Mouse (Mus musculus) lung, embryonic 16.5 days (tissue): ENCODE measurements at regions not wholly inside any gene's neighbourhood (a gene's known extent, or its start where the extent isn't known, plus 50 kb on each side); places are given as distances from the start of the nearest gene placed in this dataset.

Source experiments
- ATAC-seq: fragments of 200-750 bp; cut with Nextera tagmentation; 2 replicates; pipeline ENCODE4 v1.8.0; 2017; ENCODE audit warnings: low read depth, mild to moderate bottlenecking, moderate library complexity
- H3K27ac ChIP-seq: fragments of 300-500 bp; sonication (generic); 2 replicates; pipeline ENCODE4 v1.5.1; 2014; ENCODE audit warnings: mild to moderate bottlenecking, control low read depth, low read length
- H3K27me3 ChIP-seq: fragments of 300-500 bp; sonication (generic); 2 replicates; pipeline ENCODE4 v1.6.1; 2014; ENCODE audit warnings: low read depth, low read length, mixed read lengths; ENCODE audit not compliant: control insufficient read depth, insufficient read depth
- H3K36me3 ChIP-seq: fragments of 300-500 bp; sonication (generic); 2 replicates; pipeline ENCODE4 v1.6.1; 2014; ENCODE audit warnings: low read length; ENCODE audit not compliant: control insufficient read depth, insufficient read depth
- H3K4me1 ChIP-seq: fragments of 300-500 bp; sonication (generic); replicated peaks from 2 replicates; pipeline ENCODE4 v1.6.1; 2014; ENCODE audit warnings: low read length, mixed read lengths; ENCODE audit not compliant: control insufficient read depth, insufficient read depth
- H3K4me2 ChIP-seq: fragments of 300-500 bp; sonication (generic); 2 replicates; pipeline ENCODE4 v1.6.1; 2014; ENCODE audit warnings: low read depth, low read length, control low read depth
- H3K4me3 ChIP-seq: fragments of 300-500 bp; sonication (generic); 2 replicates; pipeline ENCODE4 v1.5.1; 2014; ENCODE audit warnings: mild to moderate bottlenecking, low read length, control low read depth
- H3K9ac ChIP-seq: fragments of 300-500 bp; sonication (generic); 2 replicates; pipeline ENCODE4 v1.6.1; 2014; ENCODE audit warnings: low read length, control low read depth
- H3K9me3 ChIP-seq: fragments of 300-500 bp; sonication (generic); 2 replicates; pipeline ENCODE4 v1.6.1; 2016; ENCODE audit warnings: low read length; ENCODE audit not compliant: control insufficient read depth
- whole genome bisulfite sequencing: fragments of 180-500 bp; shearing (Covaris S2); extraction: QIAGEN DNeasy Blood & Tissue Kit; methylation state at CpG from one replicate; pipeline ENCODE4 v1.1.7; 2014; 5-methylcytosine and 5-hydroxymethylcytosine counted together

DNA sequence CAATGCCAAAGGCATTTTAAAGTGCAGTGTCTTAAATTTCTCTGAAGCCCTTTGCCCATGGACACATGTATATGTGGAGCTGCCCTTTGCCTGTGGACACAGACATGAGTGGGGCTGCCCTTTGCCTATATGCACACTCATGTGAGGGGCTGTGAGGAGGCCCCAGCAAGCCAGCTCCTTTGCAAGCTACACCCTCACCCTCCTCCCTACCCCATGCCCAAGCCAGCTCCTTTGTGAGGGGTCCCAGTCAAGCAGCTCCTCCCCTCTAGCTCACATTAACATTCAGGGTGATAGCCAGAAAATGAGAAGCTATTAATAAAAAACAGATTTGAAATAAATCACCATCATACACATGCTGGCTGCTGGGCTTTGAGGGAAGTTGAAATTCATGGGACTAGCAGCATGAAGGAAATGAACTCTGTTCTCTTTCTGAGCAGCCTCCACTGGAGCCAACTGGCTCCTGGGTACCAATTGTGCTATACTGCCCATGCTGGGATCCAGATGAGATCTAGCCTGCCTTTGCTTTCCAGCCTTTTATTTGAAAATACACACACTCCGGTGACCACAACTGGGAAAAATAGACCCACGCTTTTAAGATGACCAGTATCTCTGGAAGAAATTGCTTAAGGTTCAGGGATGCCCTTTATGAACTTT lies 151.4 kb downstream of the Abcc12 start:
- H3K9ac ChIP-seq = no peak overlapping the region
- 93% methylated on average over 2 of the region's 2 CpGs for WGBS
- H3K4me3 ChIP-seq = no peak overlapping the region
- H3K27me3 ChIP-seq = no peaks in the 10 kb centered on the region
- no peaks in the 10 kb centered on the region for H3K9me3 ChIP-seq
- no peak overlapping the region for H3K4me2 ChIP-seq
- no peaks in the 10 kb centered on the region for H3K36me3 ChIP-seq
- no peak overlapping the region for H3K27ac ChIP-seq
- ATAC-seq = no peak
- no peaks in the 10 kb centered on the region for H3K4me1 ChIP-seq

DNA sequence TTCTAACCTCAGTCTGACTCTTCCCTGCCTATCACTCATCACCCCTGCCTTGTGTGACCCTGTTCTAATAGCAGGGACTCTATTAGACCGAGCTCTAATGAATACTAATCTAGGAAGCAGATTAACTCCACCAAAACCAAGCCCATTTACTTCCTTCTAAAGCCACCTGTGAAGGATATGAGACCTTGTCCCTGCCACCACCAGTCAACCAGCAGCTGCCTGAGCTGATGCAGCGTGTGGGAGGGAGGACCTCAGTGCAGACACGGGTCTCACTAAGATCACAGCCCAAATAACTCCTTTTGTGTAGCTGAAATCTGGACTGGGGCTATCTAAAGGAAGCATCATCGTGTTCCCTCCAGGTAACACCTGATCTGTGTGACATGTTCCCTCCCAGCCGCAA lies 152.4 kb downstream of the Abcc12 start:
- WGBS = 38% methylated on average over 5 of the region's 5 CpGs
- Histone ChIP-seq H3K9me3 (no peaks in the 10 kb centered on the region), H3K9ac (no peak overlapping the region), H3K4me3 (no peak overlapping the region), H3K27me3 (no peaks in the 10 kb centered on the region), H3K4me2 (no peak overlapping the region), H3K36me3 (no peaks in the 10 kb centered on the region), H3K27ac (no peak overlapping the region), H3K4me1 (no peaks in the 10 kb centered on the region)
- ATAC-seq = no peak

DNA sequence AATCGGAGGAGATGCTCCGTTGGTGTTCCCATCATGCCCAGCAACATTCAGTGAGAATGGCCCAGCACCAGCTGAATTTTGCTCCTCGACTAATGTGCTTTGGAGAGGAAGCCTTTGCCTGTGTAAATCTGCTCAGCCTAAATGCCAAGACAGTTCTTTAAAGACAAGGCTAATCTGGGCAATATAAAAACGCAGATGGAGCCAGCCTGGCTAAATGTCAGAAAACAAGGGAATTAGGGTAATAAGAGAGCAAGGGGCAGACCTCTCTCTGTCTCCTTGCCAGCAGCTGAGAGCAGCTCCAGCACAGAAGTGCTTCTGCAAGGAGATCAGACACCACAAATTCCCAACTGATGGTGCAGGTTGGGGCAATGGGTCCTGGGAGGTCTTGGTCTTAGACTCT lies 154.4 kb downstream of the Abcc12 start:
- no peak overlapping the region for H3K9ac ChIP-seq
- no peaks in the 10 kb centered on the region for H3K4me1 ChIP-seq
- WGBS = 77% methylated on average over 4 of the region's 4 CpGs
- no peaks in the 10 kb centered on the region for H3K27me3 ChIP-seq
- no peak overlapping the region for H3K4me3 ChIP-seq
- ATAC-seq = no peak
- H3K27ac ChIP-seq = no peak overlapping the region
- H3K4me2 ChIP-seq = no peak overlapping the region
- H3K36me3 ChIP-seq = no peaks in the 10 kb centered on the region
- no peaks in the 10 kb centered on the region for H3K9me3 ChIP-seq

DNA sequence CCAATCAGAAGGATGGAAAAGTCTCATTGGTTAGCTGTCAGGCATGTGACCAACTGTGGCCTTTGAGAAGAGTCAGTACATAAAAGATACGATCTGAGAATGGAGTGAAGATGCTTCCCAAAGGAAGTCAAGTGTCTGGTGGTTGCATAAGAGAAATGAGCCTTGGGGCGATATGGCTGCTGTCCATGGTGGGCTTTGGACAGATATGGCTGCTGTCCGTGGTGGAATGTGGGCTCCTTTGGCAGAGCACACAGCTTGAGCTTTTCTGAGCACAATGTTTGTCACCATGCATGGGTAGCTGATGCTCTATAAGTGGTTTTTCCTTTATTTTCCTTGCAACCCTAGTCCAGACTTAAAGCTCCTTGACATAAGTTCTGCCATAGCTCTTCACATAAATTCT lies 155.1 kb downstream of the Abcc12 start:
- Histone ChIP-seq H3K9me3 (no peaks in the 10 kb centered on the region), H3K4me1 (no peaks in the 10 kb centered on the region), H3K36me3 (no peaks in the 10 kb centered on the region), H3K9ac (no peak overlapping the region), H3K4me2 (no peak overlapping the region), H3K27ac (no peak overlapping the region), H3K4me3 (no peak overlapping the region), H3K27me3 (no peaks in the 10 kb centered on the region)
- ATAC-seq = no peak
- 63% methylated on average over 3 of the region's 3 CpGs for WGBS

DNA sequence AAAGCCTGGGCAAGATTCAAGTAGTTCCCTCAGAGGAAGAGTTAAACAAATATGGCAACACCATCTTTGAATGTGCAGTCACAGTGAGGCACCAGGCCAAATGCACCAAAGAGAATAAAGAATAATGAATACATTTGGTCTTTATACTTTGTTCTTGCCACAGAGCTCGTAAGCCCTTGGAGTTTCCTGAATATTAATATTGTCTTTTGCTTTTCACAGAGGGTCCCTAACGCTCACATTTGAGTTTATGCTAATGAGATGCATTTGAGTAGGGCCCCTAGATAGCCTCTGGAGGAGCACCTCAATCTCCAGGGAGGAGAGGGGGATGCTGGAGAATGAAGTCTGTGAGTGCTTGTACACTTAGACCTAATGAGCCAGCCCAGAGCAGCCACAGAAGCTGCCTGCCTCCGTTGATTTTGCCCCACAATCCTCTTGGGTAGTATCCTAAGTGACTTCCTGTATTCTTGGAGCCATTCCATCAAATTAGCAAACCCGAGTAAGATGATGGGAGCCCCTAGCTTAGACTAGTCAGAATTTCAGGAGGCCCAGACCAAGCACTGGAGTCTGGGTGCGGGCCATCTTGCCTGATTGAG lies 161.3 kb downstream of the Abcc12 start:
- no peaks in the 10 kb centered on the region for H3K36me3 ChIP-seq
- no peak overlapping the region for H3K27ac ChIP-seq
- H3K9me3 ChIP-seq = no peaks in the 10 kb centered on the region
- no peak overlapping the region for H3K4me2 ChIP-seq
- WGBS = 72% methylated on average over 5 of the region's 5 CpGs
- no peak for ATAC-seq
- no peak overlapping the region for H3K4me3 ChIP-seq
- H3K27me3 ChIP-seq = no peaks in the 10 kb centered on the region
- no peak overlapping the region for H3K9ac ChIP-seq
- no peaks in the 10 kb centered on the region for H3K4me1 ChIP-seq

DNA sequence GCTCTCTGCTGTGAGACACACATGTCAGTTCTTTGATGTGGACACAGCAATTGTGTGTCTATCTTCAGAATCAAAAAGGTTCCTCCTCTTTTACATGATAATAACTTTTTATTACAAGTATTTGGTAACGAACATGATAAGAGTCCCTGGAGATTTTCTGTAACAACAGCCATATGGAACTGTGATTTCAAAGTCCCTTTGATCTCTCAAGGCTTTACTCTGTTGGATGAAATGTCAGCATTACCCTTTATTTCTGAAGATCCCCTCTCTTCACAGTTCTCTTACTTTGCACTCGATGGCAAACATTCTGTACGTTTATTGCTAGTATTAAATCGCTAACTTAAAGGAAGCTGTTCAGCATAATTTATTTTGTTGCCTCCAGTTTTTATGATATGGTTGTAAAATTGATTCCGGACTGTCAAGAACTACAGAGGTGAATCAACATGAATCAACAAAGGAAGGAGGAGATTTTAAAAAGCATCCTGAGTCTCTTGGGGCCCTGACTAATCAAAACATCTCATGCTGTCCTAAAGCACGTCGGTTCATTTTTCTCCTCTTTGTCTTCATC lies 162.0 kb downstream of the Abcc12 start:
- Histone ChIP-seq H3K4me1 (no peaks in the 10 kb centered on the region), H3K36me3 (no peaks in the 10 kb centered on the region), H3K4me2 (no peak overlapping the region), H3K9me3 (no peaks in the 10 kb centered on the region), H3K4me3 (no peak overlapping the region), H3K27ac (no peak overlapping the region), H3K27me3 (no peaks in the 10 kb centered on the region), H3K9ac (no peak overlapping the region)
- ATAC-seq = no peak
- WGBS = 64% methylated on average over 7 of the region's 7 CpGs

DNA sequence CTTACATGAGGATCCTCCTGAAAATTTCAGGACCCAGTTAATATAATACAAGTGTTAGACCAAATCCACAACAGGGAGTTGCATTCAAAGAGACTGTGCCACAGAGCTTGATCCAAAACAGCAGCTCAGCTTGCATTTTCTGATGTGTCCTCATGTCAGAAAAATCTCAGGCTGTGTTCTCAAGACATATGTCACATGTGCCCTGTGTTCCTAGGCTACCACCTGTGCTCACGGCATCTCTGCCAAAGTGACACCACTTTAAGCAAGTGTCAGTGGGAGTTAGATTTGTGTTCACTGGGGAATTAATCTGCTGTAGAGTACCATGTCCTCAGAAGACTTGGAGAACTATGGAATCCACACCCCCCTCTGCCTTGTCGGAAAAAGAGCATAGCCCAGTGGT lies 165.3 kb downstream of the Abcc12 start:
- Histone ChIP-seq H3K27me3 (no peaks in the 10 kb centered on the region), H3K36me3 (no peaks in the 10 kb centered on the region), H3K4me1 (no peaks in the 10 kb centered on the region), H3K9me3 (no peaks in the 10 kb centered on the region), H3K4me2 (no peak overlapping the region), H3K9ac (no peak overlapping the region), H3K27ac (no peak overlapping the region), H3K4me3 (no peak overlapping the region)
- whole genome bisulfite sequencing = 85% methylated on average over 2 of the region's 2 CpGs
- no peak for ATAC-seq

DNA sequence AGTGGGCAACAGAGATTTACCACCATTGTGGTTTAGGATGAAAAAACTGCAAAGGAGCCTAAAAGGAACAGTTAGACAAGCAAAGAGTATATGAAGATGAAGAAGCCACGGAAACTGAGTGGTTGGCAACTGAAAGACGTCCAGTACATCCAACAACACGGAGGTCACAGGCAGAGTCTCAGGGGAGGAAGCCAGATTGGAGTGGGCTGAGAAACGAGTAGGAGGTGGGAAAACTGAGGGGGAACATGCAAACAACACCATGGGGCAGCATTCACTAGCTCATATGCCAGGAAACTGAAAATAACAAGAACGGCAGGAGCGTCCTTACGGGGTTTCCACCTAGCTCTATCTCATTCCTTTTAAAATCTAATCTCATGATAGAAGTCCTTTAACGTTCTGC lies 169.3 kb downstream of the Abcc12 start:
- no peak overlapping the region for H3K27ac ChIP-seq
- no peak overlapping the region for H3K4me2 ChIP-seq
- H3K27me3 ChIP-seq = no peaks in the 10 kb centered on the region
- no peak for ATAC-seq
- no peaks in the 10 kb centered on the region for H3K36me3 ChIP-seq
- no peaks in the 10 kb centered on the region for H3K9me3 ChIP-seq
- no peak overlapping the region for H3K9ac ChIP-seq
- 71% methylated on average over 8 of the region's 8 CpGs for WGBS
- no peak overlapping the region for H3K4me3 ChIP-seq
- no peaks in the 10 kb centered on the region for H3K4me1 ChIP-seq

DNA sequence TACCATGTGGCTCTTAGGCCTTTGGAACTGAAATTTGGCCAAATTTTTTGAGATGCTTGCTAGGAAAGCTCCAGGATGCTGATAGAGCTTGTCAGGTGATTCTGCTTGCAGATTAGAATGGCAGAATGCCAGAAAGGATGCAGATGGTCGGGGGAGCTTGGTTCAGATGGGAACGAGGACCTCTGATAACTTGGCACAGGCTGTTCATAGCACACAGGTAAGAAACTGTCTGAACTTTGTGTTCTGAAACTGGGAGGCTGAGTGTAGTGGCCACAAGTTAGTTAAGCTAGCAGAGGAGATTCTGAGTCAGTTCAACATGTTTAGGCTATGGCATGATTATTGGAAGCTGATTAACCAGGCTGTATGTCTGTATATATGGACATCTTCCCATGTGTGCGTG lies 174.3 kb downstream of the Abcc12 start:
- no peak for ATAC-seq
- no peak overlapping the region for H3K4me3 ChIP-seq
- H3K9ac ChIP-seq = no peak overlapping the region
- no peaks in the 10 kb centered on the region for H3K27me3 ChIP-seq
- H3K27ac ChIP-seq = no peak overlapping the region
- H3K4me2 ChIP-seq = no peak overlapping the region
- no peaks in the 10 kb centered on the region for H3K4me1 ChIP-seq
- H3K36me3 ChIP-seq = no peaks in the 10 kb centered on the region
- 53% methylated on average over 3 of the region's 3 CpGs for WGBS
- H3K9me3 ChIP-seq = no peaks in the 10 kb centered on the region
